Mouse (Mus musculus) stomach, embryonic 15.5 days (tissue): ENCODE measurements around the gene Atoh7. TPM values are rescaled to one million over a fixed set of nuclear protein-coding genes. Genes with fewer than 3 reads are reported as not detected.

Experiments
- ATAC-seq: fragments of 200-750 bp; cut with Nextera tagmentation; 2 replicates; pipeline ENCODE4 v1.8.0; 2017; ENCODE audit warnings: low read depth, moderate number of reproducible peaks, moderate TSS enrichment; ENCODE audit not compliant: insufficient read depth, low FRiP score
- H3K27ac ChIP-seq: fragments of 300-500 bp; sonication (generic); 2 replicates; pipeline ENCODE4 v1.5.1; 2015; ENCODE audit warnings: mild to moderate bottlenecking, inconsistent platforms
- H3K27me3 ChIP-seq: fragments of 300-500 bp; sonication (generic); replicated peaks from 2 replicates; pipeline ENCODE4 v1.6.1; 2015; ENCODE audit warnings: inconsistent platforms
- H3K36me3 ChIP-seq: fragments of 300-500 bp; sonication (generic); 2 replicates; pipeline ENCODE4 v1.6.1; 2015; ENCODE audit warnings: inconsistent platforms
- H3K4me1 ChIP-seq: fragments of 300-500 bp; sonication (generic); 2 replicates; pipeline ENCODE4 v1.6.1; 2015; ENCODE audit warnings: inconsistent platforms
- H3K4me2 ChIP-seq: fragments of 300-500 bp; sonication (generic); 2 replicates; pipeline ENCODE4 v1.6.1; 2015; ENCODE audit warnings: mild to moderate bottlenecking, inconsistent platforms
- H3K4me3 ChIP-seq: fragments of 300-500 bp; sonication (generic); replicated peaks from 2 replicates; pipeline ENCODE4 v1.5.1; 2015; ENCODE audit warnings: inconsistent platforms
- H3K9ac ChIP-seq: fragments of 300-500 bp; sonication (generic); 2 replicates; pipeline ENCODE4 v1.6.1; 2015; ENCODE audit warnings: inconsistent platforms
- H3K9me3 ChIP-seq: fragments of 300-500 bp; sonication (generic); 2 replicates; pipeline ENCODE4 v1.6.1; 2016; ENCODE audit warnings: inconsistent platforms
- WGBS: fragments of 180-500 bp; shearing (Covaris S2); methylation state at CpG from one replicate; pipeline ENCODE4 v1.1.7; 2015; 5-methylcytosine and 5-hydroxymethylcytosine counted together
- polyA plus RNA-seq: library from polyadenylated mRNA; unstranded; fragments of >200 nt; fragmentation: Nextera tagmentation; extraction: Ambion mirVana; gene quantifications from 2 replicates; pipeline ENCODE4 v1.2.1, GENCODE M21; 2015

Atoh7 gene
- polyA plus RNA-seq, 1 experiment from 2014 or later: 0.23 TPM

DNA sequence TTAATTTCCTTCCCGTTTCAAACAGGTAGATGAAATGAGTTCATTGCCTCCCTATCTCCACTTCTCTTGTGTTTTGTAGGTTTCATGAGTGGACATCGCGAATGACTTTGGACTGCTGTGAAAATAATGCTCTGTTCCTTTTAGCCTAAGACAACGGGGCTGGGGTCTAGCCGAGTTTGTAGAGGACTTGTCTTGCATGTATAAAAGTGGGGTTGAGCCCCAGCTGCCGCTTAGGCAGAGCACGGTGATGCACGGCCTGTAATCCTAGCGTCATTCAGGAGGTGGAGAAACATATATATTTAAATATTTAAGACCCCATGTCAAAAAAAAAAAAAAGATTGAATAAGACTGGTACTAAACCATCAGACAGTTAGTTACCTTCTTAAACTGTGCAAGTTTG is 1.2 kb downstream of the Atoh7 start:
- Histone ChIP-seq H3K27ac (no peak overlapping the region), H3K4me1 (peaks cover 5% of the 10 kb centered on the region; the same call in 1 of the 2 replicates), H3K27me3 (peaks cover 19% of the 10 kb centered on the region; the same call in 1 of the 2 replicates), H3K9ac (no peak overlapping the region), H3K4me2 (peak overlapping the region; percentile 92), H3K4me3 (peak overlapping the region; percentile 51), H3K9me3 (no peaks in the 10 kb centered on the region), H3K36me3 (no peaks in the 10 kb centered on the region)
- WGBS: 18% methylated on average over 9 of the region's 9 CpGs
- ATAC-seq: no peak

DNA sequence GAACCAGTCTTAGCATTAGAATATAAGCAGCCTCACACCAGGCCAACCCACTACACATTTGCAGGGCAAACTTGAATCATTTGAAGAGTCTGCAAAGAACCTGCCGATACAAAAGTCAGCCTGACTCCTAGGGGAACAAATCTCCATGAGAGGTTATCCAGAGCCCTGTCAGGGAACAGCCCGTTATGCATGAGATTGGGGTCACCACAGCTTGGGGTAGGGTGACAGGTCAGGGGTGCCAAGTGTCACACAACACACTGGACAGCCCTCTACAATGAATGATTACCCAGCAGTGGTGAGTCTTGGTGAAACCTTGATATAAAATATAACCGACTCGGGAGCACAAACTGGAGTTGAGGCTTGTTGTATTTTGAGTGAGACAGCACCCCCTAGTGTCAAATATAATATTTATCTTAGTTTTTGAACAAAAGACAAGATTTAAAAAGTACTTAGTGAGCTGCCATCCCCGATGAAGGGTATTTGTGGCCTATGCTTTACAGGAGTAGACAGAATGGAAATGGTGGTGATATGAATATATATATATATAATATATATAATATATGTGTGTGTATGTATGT is 13.7 kb downstream of the Atoh7 start:
- Histone ChIP-seq H3K27me3 (no peaks in the 10 kb centered on the region), H3K4me2 (no peak overlapping the region), H3K9me3 (no peaks in the 10 kb centered on the region), H3K4me1 (no peaks in the 10 kb centered on the region), H3K9ac (no peak overlapping the region), H3K27ac (no peak overlapping the region), H3K4me3 (no peak overlapping the region), H3K36me3 (no peaks in the 10 kb centered on the region)
- no peak for ATAC-seq
- WGBS: 50% methylated on average over 5 of the region's 5 CpGs

DNA sequence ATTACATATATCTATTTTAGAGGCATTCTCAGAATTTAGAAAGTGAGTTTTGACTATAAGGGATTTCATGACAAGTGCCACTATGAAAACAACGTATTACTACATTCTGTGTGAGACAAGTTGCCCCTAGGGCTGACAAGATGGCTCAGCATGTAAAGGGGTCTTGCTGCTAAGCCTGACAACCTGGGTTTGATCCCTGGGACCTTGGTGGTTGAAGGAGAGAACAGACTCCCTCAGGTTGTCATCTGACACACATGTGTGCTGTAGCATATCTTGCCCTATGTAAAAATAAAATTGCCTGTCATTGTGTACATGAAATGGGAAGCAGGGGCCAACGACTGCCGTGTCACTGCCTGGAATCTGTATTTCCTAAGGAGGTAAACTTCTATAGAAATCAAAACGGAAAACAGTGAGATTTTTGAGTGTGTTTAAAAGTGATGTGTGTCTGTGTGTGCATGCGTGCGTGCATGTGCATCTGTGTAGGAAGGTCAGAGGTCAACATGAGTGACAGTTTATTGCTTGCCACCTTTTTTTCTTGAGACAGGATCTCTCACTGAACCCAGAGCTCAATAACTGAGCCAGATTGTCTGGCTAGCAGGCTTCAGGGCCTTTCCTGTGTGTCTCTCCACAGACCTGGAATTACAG is 14.4 kb downstream of the Atoh7 start:
- 83% methylated on average over 6 of the region's 6 CpGs for WGBS
- H3K27ac ChIP-seq: no peak overlapping the region
- H3K36me3 ChIP-seq: no peaks in the 10 kb centered on the region
- H3K9ac ChIP-seq: no peak overlapping the region
- H3K4me2 ChIP-seq: no peak overlapping the region
- H3K9me3 ChIP-seq: no peaks in the 10 kb centered on the region
- no peaks in the 10 kb centered on the region for H3K27me3 ChIP-seq
- ATAC-seq: no peak
- no peak overlapping the region for H3K4me3 ChIP-seq
- no peaks in the 10 kb centered on the region for H3K4me1 ChIP-seq

DNA sequence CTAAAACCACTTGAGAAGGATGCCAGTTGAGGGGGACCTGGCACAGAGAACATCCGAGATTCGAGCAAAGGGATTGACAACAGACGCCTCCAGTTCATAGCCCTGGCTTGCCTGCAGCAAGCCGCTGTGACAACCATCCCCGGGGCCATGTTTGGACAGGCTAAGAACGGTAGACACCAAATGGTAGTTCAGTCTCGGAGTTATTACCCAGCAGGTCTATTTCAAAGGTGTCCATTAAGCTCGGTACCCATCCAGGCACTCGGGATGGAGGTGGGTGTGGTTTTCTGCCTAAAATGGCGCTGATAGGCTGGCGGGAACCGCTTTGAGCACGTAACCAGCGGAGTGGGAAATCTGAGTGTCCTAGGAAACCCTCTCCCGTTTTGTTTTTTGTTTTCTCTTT is 16.4 kb downstream of the Atoh7 start:
- Histone ChIP-seq H3K9me3 (no peaks in the 10 kb centered on the region), H3K27ac (no peak overlapping the region), H3K4me3 (no peak overlapping the region), H3K27me3 (no peaks in the 10 kb centered on the region), H3K4me2 (no peak overlapping the region), H3K9ac (no peak overlapping the region), H3K4me1 (no peaks in the 10 kb centered on the region), H3K36me3 (no peaks in the 10 kb centered on the region)
- ATAC-seq: no peak
- 86% methylated on average over 15 of the region's 15 CpGs for WGBS

DNA sequence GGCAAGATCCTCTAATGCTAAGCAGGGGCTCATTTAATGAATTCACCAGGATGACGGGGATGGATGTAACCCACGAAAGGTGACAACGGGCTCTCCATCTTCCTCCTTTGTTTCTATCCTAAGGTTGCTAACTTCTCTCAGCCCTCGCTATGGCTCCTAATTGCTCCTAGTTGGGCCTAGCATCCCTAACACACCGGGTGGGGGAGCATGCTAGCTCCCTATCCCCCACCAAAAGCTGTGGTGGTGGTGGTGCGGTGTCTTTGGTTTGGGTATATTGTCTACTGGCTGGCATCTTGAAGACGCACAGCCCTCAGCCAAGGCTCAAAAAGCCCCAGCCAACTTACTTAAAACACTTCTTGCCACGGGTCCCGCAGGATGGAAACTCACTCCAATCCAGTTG is 16.9 kb downstream of the Atoh7 start:
- 93% methylated on average over 9 of the region's 9 CpGs for WGBS
- ATAC-seq: no peak
- Histone ChIP-seq H3K36me3 (no peaks in the 10 kb centered on the region), H3K9ac (no peak overlapping the region), H3K4me1 (no peaks in the 10 kb centered on the region), H3K27me3 (no peaks in the 10 kb centered on the region), H3K9me3 (no peaks in the 10 kb centered on the region), H3K4me3 (no peak overlapping the region), H3K27ac (no peak overlapping the region), H3K4me2 (no peak overlapping the region)

DNA sequence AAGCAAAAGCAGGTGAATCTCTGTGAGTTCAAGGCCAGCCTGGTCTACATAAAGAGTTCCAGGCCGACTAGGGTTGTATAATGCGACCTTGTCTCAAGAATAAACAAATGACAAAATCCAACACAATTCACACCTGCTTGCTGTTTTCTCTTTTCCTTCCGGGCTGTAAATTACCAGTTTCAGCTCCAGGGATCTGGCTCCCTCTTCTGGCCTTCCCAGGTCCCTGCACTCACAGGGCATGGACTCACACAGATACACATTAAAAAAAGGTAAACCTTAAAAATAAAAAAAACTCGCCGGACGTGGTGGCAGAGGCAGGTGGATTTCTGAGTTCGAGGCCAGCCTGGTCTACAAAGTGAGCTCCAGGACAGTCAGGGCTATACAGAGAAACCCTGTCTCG is 18.1 kb downstream of the Atoh7 start:
- Histone ChIP-seq H3K36me3 (no peaks in the 10 kb centered on the region), H3K27me3 (no peaks in the 10 kb centered on the region), H3K4me3 (no peak overlapping the region), H3K9me3 (no peaks in the 10 kb centered on the region), H3K4me2 (no peak overlapping the region), H3K4me1 (no peaks in the 10 kb centered on the region), H3K9ac (no peak overlapping the region), H3K27ac (no peak overlapping the region)
- 92% methylated on average over 8 of the region's 8 CpGs for WGBS
- ATAC-seq: no peak

DNA sequence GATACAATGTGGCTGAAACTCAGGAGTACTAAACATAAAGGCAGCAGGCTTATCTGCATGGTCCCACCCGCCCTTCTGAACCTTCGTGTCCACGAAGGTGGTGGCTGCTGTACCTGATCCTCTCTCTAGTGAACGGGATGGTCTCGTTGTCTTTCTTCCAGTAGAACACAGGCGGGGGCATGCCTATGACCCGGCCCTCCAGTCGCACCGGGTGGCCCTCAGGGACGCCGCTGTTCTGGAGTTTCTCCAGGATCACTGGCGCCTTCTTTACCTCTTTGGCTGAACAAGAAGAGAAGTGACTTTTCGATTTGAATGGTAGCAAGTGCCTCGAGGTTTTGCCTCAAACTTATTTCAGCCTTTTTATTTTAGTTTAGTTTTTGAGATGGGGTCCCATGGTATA is 20.5 kb downstream of the Atoh7 start:
- Histone ChIP-seq H3K4me2 (no peak overlapping the region), H3K27me3 (no peaks in the 10 kb centered on the region), H3K4me3 (no peak overlapping the region), H3K36me3 (no peaks in the 10 kb centered on the region), H3K4me1 (no peaks in the 10 kb centered on the region), H3K27ac (no peak overlapping the region), H3K9ac (no peak overlapping the region), H3K9me3 (no peaks in the 10 kb centered on the region)
- 76% methylated on average over 14 of the region's 14 CpGs for WGBS
- ATAC-seq: no peak

DNA sequence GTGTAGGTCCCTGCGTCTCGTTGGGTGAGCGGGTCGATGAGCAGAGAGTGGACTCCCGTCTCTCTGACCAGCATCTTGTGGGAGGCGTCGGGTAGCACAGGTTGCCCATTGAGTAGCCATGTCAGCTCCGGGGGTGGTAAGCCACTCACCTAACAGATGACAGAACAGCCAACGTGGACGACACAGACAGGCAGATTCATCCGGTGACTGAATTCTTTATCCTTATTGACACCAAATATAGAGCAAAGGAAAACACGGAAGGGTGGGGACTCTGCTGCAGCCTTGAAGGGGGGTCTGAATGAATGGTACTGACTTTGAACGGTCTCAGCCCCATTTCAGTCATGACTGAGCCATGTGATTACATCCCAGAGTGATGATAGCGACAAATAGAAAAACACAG is 22.5 kb downstream of the Atoh7 start:
- Histone ChIP-seq H3K4me3 (no peak overlapping the region), H3K27me3 (no peaks in the 10 kb centered on the region), H3K9ac (no peak overlapping the region), H3K4me1 (no peaks in the 10 kb centered on the region), H3K4me2 (no peak overlapping the region), H3K27ac (no peak overlapping the region), H3K36me3 (no peaks in the 10 kb centered on the region), H3K9me3 (no peaks in the 10 kb centered on the region)
- ATAC-seq: no peak
- 83% methylated on average over 14 of the region's 14 CpGs for WGBS

DNA sequence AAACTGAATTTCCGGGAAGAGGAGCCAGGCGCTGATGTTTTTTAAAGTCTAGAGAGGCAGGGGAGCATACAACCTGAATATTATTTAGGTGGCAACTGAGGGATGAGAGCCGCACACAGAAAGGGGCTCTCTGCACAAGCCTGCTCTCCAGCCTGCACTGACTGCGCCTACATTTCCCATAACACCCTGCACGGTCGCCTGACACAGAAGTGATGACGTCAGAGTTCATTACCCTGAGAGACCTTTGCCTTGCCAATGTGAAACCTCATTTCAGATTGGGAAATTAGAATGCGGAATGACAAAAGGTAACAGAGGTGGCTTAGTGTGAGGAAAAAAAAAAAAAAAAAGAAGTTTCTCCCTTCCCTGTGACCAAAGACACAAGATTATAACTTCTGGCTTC is 23.1 kb downstream of the Atoh7 start:
- Histone ChIP-seq H3K4me1 (no peaks in the 10 kb centered on the region), H3K4me2 (no peak overlapping the region), H3K9me3 (no peaks in the 10 kb centered on the region), H3K4me3 (no peak overlapping the region), H3K27ac (no peak overlapping the region), H3K9ac (no peak overlapping the region), H3K27me3 (no peaks in the 10 kb centered on the region), H3K36me3 (no peaks in the 10 kb centered on the region)
- ATAC-seq: no peak
- WGBS: 34% methylated on average over 8 of the region's 8 CpGs

DNA sequence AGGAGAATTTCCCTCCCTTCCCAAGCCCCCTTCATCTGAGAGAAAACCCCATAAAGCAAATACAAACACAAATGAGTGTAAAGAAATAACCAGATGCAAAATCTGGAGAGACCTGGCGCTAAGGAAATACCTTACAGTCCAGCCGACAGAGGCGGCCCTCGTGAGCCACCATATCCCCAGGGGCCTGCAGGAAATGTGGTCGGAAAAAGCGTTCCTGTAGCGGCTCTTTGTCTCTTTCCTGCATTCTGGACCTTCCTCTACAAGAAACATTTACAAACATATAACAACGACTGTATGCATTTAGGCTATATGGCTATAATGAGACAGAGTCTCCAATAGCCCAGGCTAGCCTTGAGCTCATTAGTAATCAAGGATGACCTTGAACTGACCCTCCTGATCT is 23.7 kb downstream of the Atoh7 start:
- ATAC-seq: no peak
- H3K9me3 ChIP-seq: no peaks in the 10 kb centered on the region
- WGBS: 74% methylated on average over 8 of the region's 8 CpGs

DNA sequence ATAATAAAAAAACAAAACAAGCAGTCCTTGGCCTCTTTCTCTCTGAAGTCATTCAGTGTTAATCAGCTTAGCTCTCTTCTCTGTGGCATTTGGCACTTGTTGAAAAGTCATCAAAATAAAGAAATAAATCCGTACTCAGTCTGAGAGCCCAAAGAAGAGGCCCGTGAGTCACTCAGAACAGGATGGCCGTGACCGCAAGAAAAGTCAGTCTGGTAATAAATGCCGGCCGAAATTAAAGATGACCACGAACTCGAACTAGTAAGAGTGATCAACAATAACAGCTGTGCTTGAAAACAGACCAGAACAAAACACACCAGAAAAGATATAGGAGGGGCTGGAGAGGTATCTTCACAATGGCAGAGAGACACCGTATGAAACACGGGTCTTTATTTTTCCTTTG is 24.6 kb downstream of the Atoh7 start:
- 88% methylated on average over 10 of the region's 10 CpGs for WGBS

More for the DNA sequence above, 23.7 kb downstream of the Atoh7 start:
- no peaks in the 10 kb centered on the region for H3K36me3 ChIP-seq
- H3K4me2 ChIP-seq: no peak overlapping the region
- H3K27me3 ChIP-seq: no peaks in the 10 kb centered on the region
- H3K4me3 ChIP-seq: no peak overlapping the region
- no peak overlapping the region for H3K9ac ChIP-seq
- no peaks in the 10 kb centered on the region for H3K4me1 ChIP-seq
- no peak overlapping the region for H3K27ac ChIP-seq

DNA sequence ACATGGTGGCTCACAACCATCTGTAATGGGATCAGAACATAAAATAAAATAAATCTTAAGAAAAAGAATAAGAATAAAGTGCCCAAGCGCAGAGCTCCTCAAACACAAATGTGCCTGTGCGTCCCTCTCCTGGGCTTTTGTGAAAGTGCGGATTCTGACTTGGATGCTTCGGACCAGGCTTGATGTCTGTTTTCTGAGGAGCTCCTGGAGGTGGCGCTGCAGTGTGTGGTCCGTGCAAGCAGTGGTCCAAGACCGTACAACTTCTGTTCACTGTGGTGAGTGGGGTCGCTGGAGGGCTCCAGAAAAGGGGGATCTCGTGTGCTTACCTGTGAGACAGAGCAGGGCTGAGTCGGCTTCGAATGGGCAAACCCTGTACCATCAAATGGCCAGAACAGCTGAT is 25.9 kb downstream of the Atoh7 start:
- Histone ChIP-seq H3K27me3 (no peaks in the 10 kb centered on the region), H3K36me3 (no peaks in the 10 kb centered on the region), H3K9me3 (no peaks in the 10 kb centered on the region), H3K9ac (no peak overlapping the region), H3K4me1 (no peaks in the 10 kb centered on the region), H3K4me3 (no peak overlapping the region), H3K4me2 (no peak overlapping the region), H3K27ac (no peak overlapping the region)
- ATAC-seq: no peak
- WGBS: 43% methylated on average over 11 of the region's 11 CpGs

More for the DNA sequence above, 24.6 kb downstream of the Atoh7 start:
- ATAC-seq: no peak
- H3K9me3 ChIP-seq: no peaks in the 10 kb centered on the region
- H3K9ac ChIP-seq: no peak overlapping the region
- H3K27ac ChIP-seq: no peak overlapping the region
- H3K4me1 ChIP-seq: no peaks in the 10 kb centered on the region
- no peaks in the 10 kb centered on the region for H3K27me3 ChIP-seq
- H3K4me2 ChIP-seq: no peak overlapping the region
- H3K4me3 ChIP-seq: no peak overlapping the region
- H3K36me3 ChIP-seq: no peaks in the 10 kb centered on the region

DNA sequence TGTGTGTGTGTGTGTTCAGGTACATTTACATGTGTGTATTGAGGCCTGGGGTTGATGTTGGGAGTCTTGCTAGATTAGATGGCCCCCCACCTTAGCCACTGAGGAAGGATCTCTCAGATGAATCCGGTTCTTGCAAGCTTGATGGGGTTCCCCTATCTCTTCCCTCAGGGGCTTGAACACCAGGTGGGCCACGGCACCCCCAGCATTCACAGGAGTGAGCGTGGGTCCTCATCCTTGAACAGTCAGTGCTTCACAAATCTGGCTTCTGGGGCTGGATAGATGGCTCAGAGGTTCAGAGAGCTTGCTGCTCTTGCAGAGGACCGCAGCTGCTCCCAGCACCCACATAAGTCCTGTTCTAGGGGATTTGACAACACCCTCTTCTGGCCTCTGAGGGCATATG is 26.7 kb downstream of the Atoh7 start:
- no peaks in the 10 kb centered on the region for H3K36me3 ChIP-seq
- H3K9ac ChIP-seq: no peak overlapping the region
- H3K4me1 ChIP-seq: no peaks in the 10 kb centered on the region
- H3K27ac ChIP-seq: no peak overlapping the region
- H3K4me3 ChIP-seq: no peak overlapping the region
- H3K27me3 ChIP-seq: no peaks in the 10 kb centered on the region
- ATAC-seq: no peak
- 78% methylated on average over 4 of the region's 4 CpGs for WGBS
- H3K9me3 ChIP-seq: no peaks in the 10 kb centered on the region
- H3K4me2 ChIP-seq: no peak overlapping the region
